Mouse (Mus musculus) CD8-positive naive resting alpha-beta T cell, adult 2 months (primary cell): ENCODE measurements around the gene Tsen54.
A peak's percentile ranks its signal among the peaks of the same experiment; 100 is the strongest.

Experiments used
- DNase-seq, 2 experiments: peaks; one replicate each; pipeline ENCODE4 v3.0.0; 2022; ENCODE audit warnings: low read depth in 2 of 2, low spot score in 2 of 2

The Tsen54 gene

GRCm38 (mm10) chr11:115803072-115803709, 11.3 kb upstream of the Tsen54 start:
- no peak for DNase-seq

GRCm38 (mm10) chr11:115805005-115805404, 9.5 kb upstream of the Tsen54 start:
- no peak for DNase-seq

GRCm38 (mm10) chr11:115806154-115806553, 8.4 kb upstream of the Tsen54 start:
- DNase-seq = no peak

GRCm38 (mm10) chr11:115807306-115807705, 7.2 kb upstream of the Tsen54 start:
- no peak for DNase-seq

- no peak for DNase-seq
These were observed 6.6 kb upstream of the Tsen54 start for GRCm38 (mm10) chr11:115807971-115808370.

- DNase-seq = no peak
These were observed 5.7 kb upstream of the Tsen54 start for GRCm38 (mm10) chr11:115808696-115809310.

- DNase-seq = no peak
These were observed 5.2 kb upstream of the Tsen54 start for GRCm38 (mm10) chr11:115809311-115809781.

GRCm38 (mm10) chr11:115810377-115810776, 4.1 kb upstream of the Tsen54 start:
- DNase-seq = no peak

- DNase-seq = no peak
These were observed 3.0 kb upstream of the Tsen54 start for GRCm38 (mm10) chr11:115811381-115812093.

GRCm38 (mm10) chr11:115812095-115812494, 2.4 kb upstream of the Tsen54 start:
- DNase-seq = no peak

GRCm38 (mm10) chr11:115812533-115813420, 1.7 kb upstream of the Tsen54 start:
- peak; percentile 8 to 13 for DNase-seq

- peak; percentile 90 to 93 for DNase-seq
These were observed 822 bp upstream of the Tsen54 start, which contains the start of gene Caskin2 for GRCm38 (mm10) chr11:115813507-115814296. Caskin2 (minus strand) TSS chr11:115813639.

- no peak for DNase-seq
These were observed 2.8 kb downstream of the Tsen54 start for GRCm38 (mm10) chr11:115817331-115817730.

- DNase-seq = no peak
These were observed 5.5 kb downstream of the Tsen54 start for GRCm38 (mm10) chr11:115819915-115820623.

GRCm38 (mm10) chr11:115821001-115821400, 6.5 kb downstream of the Tsen54 start:
- DNase-seq = no peak

- peak; percentile 51 to 66 for DNase-seq
These were observed 9.5 kb downstream of the Tsen54 start, which contains the start of gene Llgl2 for GRCm38 (mm10) chr11:115823774-115824740. Llgl2 (plus strand) TSS chr11:115824049.

- DNase-seq = no peak
These were observed 10.3 kb downstream of the Tsen54 start for GRCm38 (mm10) chr11:115824813-115825212.

GRCm38 (mm10) chr11:115826487-115826886, 12.0 kb downstream of the Tsen54 start:
- DNase-seq = no peak
